Mouse (Mus musculus) liver, adult (tissue): ENCODE data around the gene Gm8232.
"Not testable (repeated sequence)": the region's sequence is repeated elsewhere in the genome, so short reads cannot be mapped to it uniquely, and the experiment has no call there.

Experiments
- GATA4 ChIP-seq: IDR thresholded peaks from 2 replicates; pipeline ENCODE4 v1.6.1; 2014; ENCODE audit warnings: mild to moderate bottlenecking, low read length; ENCODE audit not compliant: insufficient replicate concordance

Gm8232 gene

GRCm38 (mm10) chr14:44433335-44433734 is at the start of gene Gm8232:
Gene Gm8232, plus strand, starts transcription at chr14:44433635.
- not testable (repeated sequence) for TF ChIP-seq GATA4

- TF ChIP-seq GATA4 = not testable (repeated sequence)
Observed at GRCm38 (mm10) chr14:44410588-44410987, 22.8 kb upstream of the Gm8232 start, which contains the start of gene Gm3371. Gene Gm3371, minus strand, starts transcription at chr14:44410688.
